Mouse (Mus musculus): ENCODE data around the gene Trim67. TPM values are rescaled to one million over a fixed set of nuclear protein-coding genes. Genes with fewer than 3 reads are reported as not detected.

Trim67 gene
- polyA plus RNA-seq (2012; rRNA removed): 0.44 and 0.51 TPM in 2 replicates

GRCm38 (mm10) chr8:124792708-124793107 is at the start of gene Trim67:
Gene Trim67, plus strand, starts transcription at chr8:124793092.
- no peak for DNase-seq
- TF ChIP-seq POLR2A (IDR thresholded peaks at IDR 0.05; ENCODE audit: borderline replicate concordance, extremely low read depth, low read depth, low read length) (no peak), CTCF (IDR thresholded peaks at IDR 0.05; ENCODE audit: insufficient read depth, low read length) (no peak)
- Histone ChIP-seq H3K4me3 (replicated peaks; ENCODE audit: extremely low read depth, low read depth, low read length) (no peak within 1 kb of the TSS), H3K4me1 (ENCODE audit: control insufficient read depth, insufficient read depth, low read length) (peaks cover 2% of the 10 kb centered on the region; the same call in 1 of the 2 replicates)
- under 1% methylated on average over 39 of the region's 39 CpGs for WGBS

- DNase-seq: no peak
- WGBS: 59% methylated on average over 13 of the region's 13 CpGs
- H3K4me3 ChIP-seq (replicated peaks; ENCODE audit: extremely low read depth, low read depth, low read length): no peak overlapping the region
- TF ChIP-seq POLR2A (IDR thresholded peaks at IDR 0.05; ENCODE audit: borderline replicate concordance, extremely low read depth, low read depth, low read length) (no peak), CTCF (IDR thresholded peaks at IDR 0.05; ENCODE audit: insufficient read depth, low read length) (no peak)
- 0 out of 2 replicates have a peak, but pooled peaks cover 3% of the 10 kb centered on the region for H3K4me1 ChIP-seq (ENCODE audit: control insufficient read depth, insufficient read depth, low read length)
These were observed 46.2 kb upstream of the Trim67 start for GRCm38 (mm10) chr8:124746661-124747060.

- under 1% methylated on average over 31 of the region's 31 CpGs for WGBS
- Histone ChIP-seq H3K4me3 (replicated peaks; ENCODE audit: extremely low read depth, low read depth, low read length) (peak overlapping the region; percentile 25), H3K4me1 (ENCODE audit: control insufficient read depth, insufficient read depth, low read length) (peaks cover 6% of the 10 kb centered on the region; the same call in 1 of the 2 replicates)
- TF ChIP-seq CTCF (IDR thresholded peaks at IDR 0.05; ENCODE audit: insufficient read depth, low read length) (no peak), POLR2A (IDR thresholded peaks at IDR 0.05; ENCODE audit: borderline replicate concordance, extremely low read depth, low read depth, low read length) (no peak)
- DNase-seq: peak; percentile 16
These were observed 41.7 kb upstream of the Trim67 start for GRCm38 (mm10) chr8:124751191-124751590.

- Histone ChIP-seq H3K4me1 (ENCODE audit: control insufficient read depth, insufficient read depth, low read length) (peaks cover 6% of the 10 kb centered on the region; the same call in 1 of the 2 replicates), H3K4me3 (replicated peaks; ENCODE audit: extremely low read depth, low read depth, low read length) (peak within 1 kb of the TSS; percentile 54)
- TF ChIP-seq POLR2A (IDR thresholded peaks at IDR 0.05; ENCODE audit: borderline replicate concordance, extremely low read depth, low read depth, low read length): no peak
- TF ChIP-seq CTCF (IDR thresholded peaks at IDR 0.05; ENCODE audit: insufficient read depth, low read length): no peak
- 2% methylated on average over 41 of the region's 41 CpGs for WGBS
- peak; percentile 48 for DNase-seq
These were observed 41.2 kb upstream of the Trim67 start, which contains the start of gene Fam89a for GRCm38 (mm10) chr8:124751709-124752173. Gene Fam89a, minus strand, starts transcription at chr8:124751832.

- no peak for TF ChIP-seq POLR2A (IDR thresholded peaks at IDR 0.05; ENCODE audit: borderline replicate concordance, extremely low read depth, low read depth, low read length)
- Histone ChIP-seq H3K4me1 (ENCODE audit: control insufficient read depth, insufficient read depth, low read length) (peaks cover 6% of the 10 kb centered on the region; the same call in 1 of the 2 replicates), H3K4me3 (replicated peaks; ENCODE audit: extremely low read depth, low read depth, low read length) (no peak overlapping the region)
- DNase-seq: no peak
- 45% methylated on average over 21 of the region's 21 CpGs for WGBS
These were observed 40.5 kb upstream of the Trim67 start for GRCm38 (mm10) chr8:124752325-124752862.

GRCm38 (mm10) chr8:124754101-124754791 is 38.6 kb upstream of the Trim67 start:
- 25% methylated on average over 11 of the region's 11 CpGs for WGBS
- no peak for DNase-seq
- no peak overlapping the region for H3K4me3 ChIP-seq (replicated peaks; ENCODE audit: extremely low read depth, low read depth, low read length)
- peaks cover 6% of the 10 kb centered on the region; the same call in 1 of the 2 replicates for H3K4me1 ChIP-seq (ENCODE audit: control insufficient read depth, insufficient read depth, low read length)
- no peak for TF ChIP-seq POLR2A (IDR thresholded peaks at IDR 0.05; ENCODE audit: borderline replicate concordance, extremely low read depth, low read depth, low read length)
- TF ChIP-seq CTCF (IDR thresholded peaks at IDR 0.05; ENCODE audit: insufficient read depth, low read length): no peak

- WGBS: 31% methylated on average over 4 of the region's 4 CpGs
- Histone ChIP-seq H3K4me1 (ENCODE audit: control insufficient read depth, insufficient read depth, low read length) (peaks cover 6% of the 10 kb centered on the region; the same call in 1 of the 2 replicates), H3K4me3 (replicated peaks; ENCODE audit: extremely low read depth, low read depth, low read length) (no peak overlapping the region)
- no peak for TF ChIP-seq POLR2A (IDR thresholded peaks at IDR 0.05; ENCODE audit: borderline replicate concordance, extremely low read depth, low read depth, low read length)
- no peak for TF ChIP-seq CTCF (IDR thresholded peaks at IDR 0.05; ENCODE audit: insufficient read depth, low read length)
- no peak for DNase-seq
These were observed 38.1 kb upstream of the Trim67 start for GRCm38 (mm10) chr8:124754792-124755190.

- H3K4me1 ChIP-seq (ENCODE audit: control insufficient read depth, insufficient read depth, low read length): peaks cover 6% of the 10 kb centered on the region; the same call in 1 of the 2 replicates
- 73% methylated on average over 8 of the region's 8 CpGs for WGBS
- no peak overlapping the region for H3K4me3 ChIP-seq (replicated peaks; ENCODE audit: extremely low read depth, low read depth, low read length)
- DNase-seq: no peak
- TF ChIP-seq CTCF (IDR thresholded peaks at IDR 0.05; ENCODE audit: insufficient read depth, low read length) (no peak), POLR2A (IDR thresholded peaks at IDR 0.05; ENCODE audit: borderline replicate concordance, extremely low read depth, low read depth, low read length) (no peak)
These were observed 37.4 kb upstream of the Trim67 start for GRCm38 (mm10) chr8:124755481-124755880.

GRCm38 (mm10) chr8:124756153-124756552 is 36.7 kb upstream of the Trim67 start:
- DNase-seq: no peak
- no peak overlapping the region for H3K4me3 ChIP-seq (replicated peaks; ENCODE audit: extremely low read depth, low read depth, low read length)
- TF ChIP-seq POLR2A (IDR thresholded peaks at IDR 0.05; ENCODE audit: borderline replicate concordance, extremely low read depth, low read depth, low read length) (no peak), CTCF (IDR thresholded peaks at IDR 0.05; ENCODE audit: insufficient read depth, low read length) (no peak)
- H3K4me1 ChIP-seq (ENCODE audit: control insufficient read depth, insufficient read depth, low read length): peaks cover 4% of the 10 kb centered on the region; the same call in 1 of the 2 replicates
- WGBS: 65% methylated on average over 2 of the region's 2 CpGs

Data from lung, adult 2 months (tissue).